Mouse (Mus musculus) heart, adult 2 months (tissue): ENCODE data around the gene Cyp2d22.

ENCODE experiments used
- CTCF ChIP-seq: fragments of 200-600 bp; IDR thresholded peaks from 2 replicates; pipeline ENCODE4 v1.8.1; 2022; ENCODE audit warnings: antibody characterized with exemption, mild to moderate bottlenecking, moderate library complexity
- POLR2A ChIP-seq: fragments of 200-500 bp; IDR thresholded peaks from 2 replicates; pipeline ENCODE4 v1.6.1; 2011; ENCODE audit warnings: mild to moderate bottlenecking, low read depth, low read length, control low read depth; ENCODE audit not compliant: insufficient read depth

GRCm38 (mm10) chr15:82379511-82379870 is 569 bp downstream of the Cyp2d22 start:
- TF ChIP-seq POLR2A (no peak), CTCF (no peak)
